In the genomic region with DNA sequence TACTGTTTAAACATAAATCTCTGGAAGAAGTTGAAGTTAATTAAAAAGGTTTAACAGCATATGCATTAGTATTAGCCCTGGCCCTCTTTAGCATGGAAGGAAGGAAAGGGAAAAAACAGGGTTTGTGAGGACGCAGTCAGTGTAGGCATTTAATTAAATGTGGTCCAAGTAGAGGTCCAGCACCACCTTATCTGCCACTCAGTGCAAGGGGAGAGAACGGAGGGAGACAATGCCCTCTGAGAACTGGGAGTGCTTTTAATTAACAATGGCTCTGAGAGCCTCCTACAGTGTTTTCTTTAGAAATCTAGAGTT, we compare ENCODE assay signal across 19 mouse cellular contexts.
DNase-seq lines count a peak whose midpoint lies in the region; ATAC-seq and TF ChIP-seq lines count a peak whose summit lies in the region.
"Had no signal": no experiment of that assay in that cellular context is flagged by ENCODE, and none has a peak within 500 bp of the region (broad histone marks: within the 10 kb centered on the region; RNA-seq: fewer than 3 reads in every experiment).

No protein-coding gene starts in this region.

- WGBS in forebrain, embryonic 12.5 days, result 19% methylated on average over 2 of the region's 2 CpGs
- WGBS in forebrain, embryonic 16.5 days, result 11% methylated on average over 2 of the region's 2 CpGs
- 22% methylated on average over 2 of the region's 2 CpGs for WGBS in kidney, postnatal 0 days
- WGBS in kidney, embryonic 15.5 days, result 10% methylated on average over 2 of the region's 2 CpGs
- WGBS in hindbrain, embryonic 13.5 days, result 29% methylated on average over 2 of the region's 2 CpGs
- WGBS in neural tube, embryonic 13.5 days, result 33% methylated on average over 2 of the region's 2 CpGs

- ATAC-seq in forebrain, embryonic 12.5 days (ENCODE audit: low FRiP score), result no peak
- no peak; the same call in 1 of the 2 replicates for ATAC-seq in forebrain, embryonic 16.5 days
- ATAC-seq in kidney, postnatal 0 days (replicated peaks; ENCODE audit: low FRiP score, low read depth), result no peak
- ATAC-seq in kidney, embryonic 15.5 days (replicated peaks; ENCODE audit: low FRiP score), result no peak
- peak; percentile 12; the same call in 1 of the 2 replicates for ATAC-seq in hindbrain, embryonic 13.5 days (ENCODE audit: low FRiP score)
- ATAC-seq in neural tube, embryonic 13.5 days (ENCODE audit: low read depth), result peak; percentile 64; the same call in 1 of the 2 replicates
- ATAC-seq: intestine, embryonic 15.5 days; liver, embryonic 12.5 days had no signal

- no peaks in the 10 kb centered on the region for H3K9me3 ChIP-seq in forebrain, embryonic 12.5 days
- no peaks in the 10 kb centered on the region for H3K9me3 ChIP-seq in forebrain, embryonic 16.5 days (ENCODE audit: control insufficient read depth, low read length)
- H3K9me3 ChIP-seq in kidney, postnatal 0 days (replicated peaks; ENCODE audit: low read length), result no peaks in the 10 kb centered on the region
- no peaks in the 10 kb centered on the region for H3K9me3 ChIP-seq in kidney, embryonic 15.5 days (replicated peaks)
- H3K9me3 ChIP-seq in hindbrain, embryonic 13.5 days, result no peaks in the 10 kb centered on the region
- no peaks in the 10 kb centered on the region for H3K9me3 ChIP-seq in neural tube, embryonic 13.5 days
- H3K9me3 ChIP-seq: heart, embryonic 10.5 days; intestine, embryonic 15.5 days; limb, embryonic 13.5 days; liver, embryonic 12.5 days; stomach, embryonic 15.5 days had no signal

- no peak overlapping the region for H3K4me2 ChIP-seq in forebrain, embryonic 12.5 days
- no peak overlapping the region for H3K4me2 ChIP-seq in forebrain, embryonic 16.5 days (ENCODE audit: low read length)
- no peak overlapping the region for H3K4me2 ChIP-seq in kidney, postnatal 0 days (ENCODE audit: low read length)
- no peak overlapping the region for H3K4me2 ChIP-seq in kidney, embryonic 15.5 days
- H3K4me2 ChIP-seq in hindbrain, embryonic 13.5 days, result no peak overlapping the region
- no peak overlapping the region for H3K4me2 ChIP-seq in neural tube, embryonic 13.5 days
- H3K4me2 ChIP-seq: intestine, embryonic 15.5 days; limb, embryonic 13.5 days; liver, embryonic 12.5 days; stomach, embryonic 15.5 days had no signal

- no peak for TF ChIP-seq CTCF in kidney, postnatal 0 days (IDR thresholded peaks at IDR 0.05; ENCODE audit: low read depth)

- no peaks in the 10 kb centered on the region; the same call in 1 of the 2 replicates for H3K27me3 ChIP-seq in forebrain, embryonic 12.5 days
- H3K27me3 ChIP-seq in forebrain, embryonic 16.5 days (replicated peaks; ENCODE audit: control insufficient read depth, insufficient read depth, low read length), result no peaks in the 10 kb centered on the region
- no peaks in the 10 kb centered on the region for H3K27me3 ChIP-seq in kidney, postnatal 0 days (ENCODE audit: insufficient read depth, low read length)
- no peaks in the 10 kb centered on the region for H3K27me3 ChIP-seq in kidney, embryonic 15.5 days
- no peaks in the 10 kb centered on the region for H3K27me3 ChIP-seq in hindbrain, embryonic 13.5 days
- no peaks in the 10 kb centered on the region for H3K27me3 ChIP-seq in neural tube, embryonic 13.5 days
- H3K27me3 ChIP-seq: intestine, embryonic 15.5 days; limb, embryonic 13.5 days; liver, embryonic 12.5 days; stomach, embryonic 15.5 days had no signal

- H3K9ac ChIP-seq in forebrain, embryonic 12.5 days, result no peak overlapping the region
- H3K9ac ChIP-seq in forebrain, embryonic 16.5 days (replicated peaks; ENCODE audit: low read depth, low read length), result no peak overlapping the region
- H3K9ac ChIP-seq in kidney, postnatal 0 days (ENCODE audit: low read depth, low read length), result no peak overlapping the region
- no peak overlapping the region for H3K9ac ChIP-seq in kidney, embryonic 15.5 days
- no peak overlapping the region for H3K9ac ChIP-seq in hindbrain, embryonic 13.5 days
- H3K9ac ChIP-seq in neural tube, embryonic 13.5 days, result no peak overlapping the region
- H3K9ac ChIP-seq: intestine, embryonic 15.5 days; limb, embryonic 13.5 days; liver, embryonic 12.5 days; stomach, embryonic 15.5 days had no signal

- H3K27ac ChIP-seq in forebrain, embryonic 12.5 days, result peak overlapping the region; percentile 63; the same call in 1 of the 2 replicates
- no peak overlapping the region for H3K27ac ChIP-seq in forebrain, embryonic 16.5 days (ENCODE audit: low read length)
- no peak overlapping the region for H3K27ac ChIP-seq in kidney, postnatal 0 days
- no peak overlapping the region for H3K27ac ChIP-seq in kidney, embryonic 15.5 days
- H3K27ac ChIP-seq in hindbrain, embryonic 13.5 days, result peak overlapping the region; percentile 63
- H3K27ac ChIP-seq in neural tube, embryonic 13.5 days (replicated peaks), result peak overlapping the region; percentile 53
- H3K27ac ChIP-seq: heart, embryonic 10.5 days; intestine, embryonic 15.5 days; limb, embryonic 13.5 days; liver, embryonic 12.5 days; stomach, embryonic 15.5 days had no signal

- H3K4me1 ChIP-seq in forebrain, embryonic 12.5 days, result peaks cover 16% of the 10 kb centered on the region
- peaks cover 18% of the 10 kb centered on the region for H3K4me1 ChIP-seq in forebrain, embryonic 16.5 days (replicated peaks; ENCODE audit: control insufficient read depth, insufficient read depth, low read length)
- no peaks in the 10 kb centered on the region for H3K4me1 ChIP-seq in kidney, postnatal 0 days (replicated peaks; ENCODE audit: insufficient read depth, low read length)
- 0 out of 2 replicates have a peak, but pooled peaks cover 10% of the 10 kb centered on the region for H3K4me1 ChIP-seq in kidney, embryonic 15.5 days
- peaks cover 25% of the 10 kb centered on the region for H3K4me1 ChIP-seq in hindbrain, embryonic 13.5 days (replicated peaks)
- H3K4me1 ChIP-seq in neural tube, embryonic 13.5 days (replicated peaks), result peaks cover 31% of the 10 kb centered on the region
- H3K4me1 ChIP-seq: heart, embryonic 10.5 days; intestine, embryonic 15.5 days; limb, embryonic 13.5 days; liver, embryonic 12.5 days; stomach, embryonic 15.5 days had no signal

- no peaks in the 10 kb centered on the region for H3K36me3 ChIP-seq in forebrain, embryonic 12.5 days (replicated peaks)
- no peaks in the 10 kb centered on the region for H3K36me3 ChIP-seq in forebrain, embryonic 16.5 days (ENCODE audit: control insufficient read depth, insufficient read depth)
- H3K36me3 ChIP-seq in kidney, postnatal 0 days (ENCODE audit: insufficient read depth, low read length), result no peaks in the 10 kb centered on the region
- no peaks in the 10 kb centered on the region for H3K36me3 ChIP-seq in kidney, embryonic 15.5 days
- no peaks in the 10 kb centered on the region for H3K36me3 ChIP-seq in hindbrain, embryonic 13.5 days
- no peaks in the 10 kb centered on the region for H3K36me3 ChIP-seq in neural tube, embryonic 13.5 days
- H3K36me3 ChIP-seq: heart, embryonic 10.5 days; intestine, embryonic 15.5 days; limb, embryonic 13.5 days; liver, embryonic 12.5 days; stomach, embryonic 15.5 days had no signal

- H3K4me3 ChIP-seq in forebrain, embryonic 12.5 days (replicated peaks), result no peak overlapping the region
- no peak overlapping the region for H3K4me3 ChIP-seq in forebrain, embryonic 16.5 days (replicated peaks; ENCODE audit: low read length)
- H3K4me3 ChIP-seq in kidney, postnatal 0 days (replicated peaks; ENCODE audit: low read depth, low read length), result no peak overlapping the region
- H3K4me3 ChIP-seq in kidney, embryonic 15.5 days (replicated peaks), result no peak overlapping the region
- no peak overlapping the region for H3K4me3 ChIP-seq in hindbrain, embryonic 13.5 days
- H3K4me3 ChIP-seq in neural tube, embryonic 13.5 days, result no peak overlapping the region
- H3K4me3 ChIP-seq: heart, embryonic 10.5 days; intestine, embryonic 15.5 days; limb, embryonic 13.5 days; liver, embryonic 12.5 days; stomach, embryonic 15.5 days had no signal

- intact Hi-C loops in gastrocnemius, postnatal 14 days (cut with DNase I; ENCODE audit: low total_unique reads), result no loop called here

- peak; percentile 64 for DNase-seq in kidney, postnatal 0 days (ENCODE audit: low spot score)
- DNase-seq in gastrocnemius, postnatal 14 days, result no peak
- DNase-seq: cerebellum, adult 9-10 months; heart, postnatal 4 days; kidney, adult 8-10 months; lung, adult 18-20 months; lung, postnatal 10 days; thymus, adult 18-20 months; thymus, postnatal 36 days had no signal

Comparison
In these comparisons a context has a peak if more than half of its experiments do, and no peak if none do; other contexts are left out.
1. H3K27ac ChIP-seq: peak in forebrain, embryonic 12.5 days (single experiment), hindbrain, embryonic 13.5 days (single experiment) and neural tube, embryonic 13.5 days (single experiment); none in forebrain, embryonic 16.5 days (single experiment), kidney, postnatal 0 days (single experiment) and kidney, embryonic 15.5 days (single experiment).
2. ATAC-seq: peak in hindbrain, embryonic 13.5 days (single experiment) and neural tube, embryonic 13.5 days (single experiment); none in forebrain, embryonic 12.5 days (single experiment), forebrain, embryonic 16.5 days (single experiment), kidney, postnatal 0 days (single experiment) and kidney, embryonic 15.5 days (single experiment).